Comparison of ENCODE assay signal across 18 mouse cellular contexts in the genomic region with DNA sequence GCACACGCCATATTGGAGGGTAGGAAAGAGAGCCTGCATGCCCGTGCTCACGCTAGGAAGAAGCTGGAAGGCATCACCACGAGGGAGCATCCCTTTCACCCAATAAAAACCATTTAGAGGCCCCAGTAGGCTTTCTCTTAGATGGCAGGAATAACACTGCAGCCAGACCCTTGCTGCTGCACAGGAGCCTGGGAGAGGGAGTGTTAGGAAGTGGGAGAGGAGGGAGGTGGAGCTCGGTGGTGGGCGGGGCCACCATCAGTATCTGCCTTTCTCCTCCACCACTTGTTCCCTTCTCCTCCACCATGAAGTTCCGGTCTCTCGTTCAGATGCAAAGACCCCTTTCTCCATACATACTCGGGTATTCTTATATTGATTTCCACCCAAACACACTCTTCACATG. TPM values are rescaled to one million over a fixed set of nuclear protein-coding genes. Genes with fewer than 3 reads are reported as not detected.
DNase-seq lines count a peak whose midpoint lies in the region; ATAC-seq lines count a peak whose summit lies in the region.
"Had no signal": no experiment of that assay in that cellular context is flagged by ENCODE, and none has a peak within 500 bp of the region (broad histone marks: within the 10 kb centered on the region; RNA-seq: fewer than 3 reads in every experiment).

No protein-coding gene starts in this region.

- ATAC-seq in monocyte, adult 5-6 weeks (replicated peaks; ENCODE audit: insufficient number of reproducible peaks, low FRiP score, low TSS enrichment, poor library complexity, severe bottlenecking) = no peak
- ATAC-seq: forebrain, embryonic 13.5 days; forebrain, embryonic 15.5 days; forebrain, postnatal 0 days had no signal

- peak; percentile 85 for DNase-seq in heart, adult 11 months
- DNase-seq in heart, postnatal 4 days = no peak
- DNase-seq in ES-CJ7 (ENCODE audit: low read depth, low spot score) = peak; percentile 31
- peak; percentile 67 for DNase-seq in ZHBTc4 (ENCODE audit: low read depth, low spot score)
- DNase-seq in spleen, postnatal 36 days (ENCODE audit: low spot score in 2 of 2) = no peak
- no peak for DNase-seq in lung, postnatal 36 days
- DNase-seq: adrenal gland, adult 8-10 months; adrenal gland, postnatal 14 days; cerebellum, adult 11-12 months; cerebellum, adult 2 months; cerebellum, adult 9-10 months; cerebellum, postnatal 10 days; cerebellum, postnatal 25 days; forebrain, postnatal 0 days had no signal

RNA-seq across cellular contexts. Expression of gene Fam180a, which starts 50.6 kb away (rescaled TPM):
- total RNA-seq in heart, postnatal 4 days (2021) = under 1 TPM; 0.43 TPM
- total RNA-seq in monocyte, adult 5-6 weeks (2017) = 1.4 TPM in 1 of 3 replicates, not detected in the others
- total RNA-seq: MEL had no signal

Comparison
In these comparisons a context has a peak if more than half of its experiments do, and no peak if none do; other contexts are left out.
1. DNase-seq: peak in heart, adult 11 months (single experiment), ES-CJ7 (single experiment) and ZHBTc4 (single experiment); none in heart, postnatal 4 days (single experiment), spleen, postnatal 36 days (0 of 2) and lung, postnatal 36 days (single experiment).